9 mouse cellular contexts compared by ENCODE assay signal in genomic region chr11:116435992-116436724, GRCm38 (mm10). TPM values are rescaled to one million over a fixed set of nuclear protein-coding genes. Genes with fewer than 3 reads are reported as not detected.
DNase-seq lines count a peak whose midpoint lies in the region; ATAC-seq and TF ChIP-seq lines count a peak whose summit lies in the region.
"Had no signal": no experiment of that assay in that cellular context is flagged by ENCODE, and none has a peak within 500 bp of the region (broad histone marks: within the 10 kb centered on the region; RNA-seq: fewer than 3 reads in every experiment).

No protein-coding gene starts in this region.

- peak overlapping the region; percentile 82; the same call in 1 of the 2 replicates for H3K4me3 ChIP-seq in lung, embryonic 15.5 days
- peak overlapping the region; percentile 93 for H3K4me3 ChIP-seq in forebrain, embryonic 12.5 days (replicated peaks)
- H3K4me3 ChIP-seq in limb, embryonic 14.5 days (replicated peaks; ENCODE audit: low read length): peak overlapping the region; percentile 75
- H3K4me3 ChIP-seq in small intestine, adult 2 months (ENCODE audit: low read depth, low read length): peak overlapping the region; percentile 90

- TF ChIP-seq CTCF in small intestine, adult 2 months (IDR thresholded peaks at IDR 0.05; ENCODE audit: extremely low read depth, insufficient read length, insufficient replicate concordance, low read depth, low read length): no peak

- peak overlapping the region; percentile 33; the same call in 1 of the 2 replicates for H3K27ac ChIP-seq in lung, embryonic 15.5 days
- peak overlapping the region; percentile 53; the same call in 1 of the 2 replicates for H3K27ac ChIP-seq in forebrain, embryonic 12.5 days
- H3K27ac ChIP-seq in limb, embryonic 14.5 days (replicated peaks; ENCODE audit: low read depth, low read length): no peak overlapping the region
- H3K27ac ChIP-seq in small intestine, adult 2 months (ENCODE audit: insufficient read depth, low read depth, low read length): peak overlapping the region; percentile 90

- H3K9me3 ChIP-seq in lung, embryonic 15.5 days: no peaks in the 10 kb centered on the region
- H3K9me3 ChIP-seq in forebrain, embryonic 12.5 days: no peaks in the 10 kb centered on the region
- no peaks in the 10 kb centered on the region for H3K9me3 ChIP-seq in limb, embryonic 14.5 days (ENCODE audit: control insufficient read depth, low read length)

- peak overlapping the region; percentile 83; the same call in 1 of the 2 replicates for H3K9ac ChIP-seq in lung, embryonic 15.5 days
- H3K9ac ChIP-seq in forebrain, embryonic 12.5 days: peak overlapping the region; percentile 46
- H3K9ac ChIP-seq in limb, embryonic 14.5 days (ENCODE audit: low read depth, low read length, severe bottlenecking): no peak overlapping the region

- intact Hi-C loops in left cerebral cortex, postnatal 14 days (cut with DNase I): loop anchor here (2.0 kb wide), 1 partner anchor 55 kb away; no protein-coding TSS in a partner anchor

- peaks cover 24% of the 10 kb centered on the region for H3K36me3 ChIP-seq in lung, embryonic 15.5 days
- H3K36me3 ChIP-seq in forebrain, embryonic 12.5 days (replicated peaks): peaks cover 36% of the 10 kb centered on the region
- H3K36me3 ChIP-seq in limb, embryonic 14.5 days (ENCODE audit: control insufficient read depth, insufficient read depth, low read length): peaks cover 35% of the 10 kb centered on the region
- H3K36me3 ChIP-seq in small intestine, adult 2 months (ENCODE audit: control insufficient read depth, insufficient read depth, low read length): peaks cover 27% of the 10 kb centered on the region

- H3K4me2 ChIP-seq in lung, embryonic 15.5 days: peak overlapping the region; percentile 74
- H3K4me2 ChIP-seq in forebrain, embryonic 12.5 days: peak overlapping the region; percentile 88
- peak overlapping the region; percentile 82 for H3K4me2 ChIP-seq in limb, embryonic 14.5 days (replicated peaks; ENCODE audit: low read depth, low read length, severe bottlenecking)

- peaks cover 56% of the 10 kb centered on the region for H3K4me1 ChIP-seq in lung, embryonic 15.5 days
- peaks cover 36% of the 10 kb centered on the region for H3K4me1 ChIP-seq in forebrain, embryonic 12.5 days
- peaks cover 18% of the 10 kb centered on the region for H3K4me1 ChIP-seq in limb, embryonic 14.5 days (ENCODE audit: control insufficient read depth, insufficient read depth, low read length)
- H3K4me1 ChIP-seq in small intestine, adult 2 months (ENCODE audit: control insufficient read depth, insufficient read depth, insufficient read length, low read length): peaks cover 29% of the 10 kb centered on the region

- no peak for DNase-seq in lung, adult 18-20 months
- no peak for DNase-seq in limb, embryonic 14.5 days (ENCODE audit: low spot score)
- DNase-seq in right cerebral cortex, postnatal 14 days: no peak
- DNase-seq in MN1 (ENCODE audit: low spot score): no peak
- DNase-seq in left cerebral cortex, postnatal 14 days (ENCODE audit: low spot score in 2 of 2): no peak

- TF ChIP-seq POLR2A in limb, embryonic 14.5 days (IDR thresholded peaks at IDR 0.05; ENCODE audit: borderline replicate concordance, extremely low read depth, insufficient read depth, insufficient read length): no peak
- no peak for TF ChIP-seq POLR2A in small intestine, adult 2 months (IDR thresholded peaks at IDR 0.05; ENCODE audit: low read depth, low read length)

- ATAC-seq in lung, embryonic 15.5 days (ENCODE audit: borderline replicate concordance, extremely low read depth, low FRiP score, low TSS enrichment): no peak
- no peak for ATAC-seq in forebrain, embryonic 12.5 days (ENCODE audit: low FRiP score)
- ATAC-seq in limb, embryonic 14.5 days (ENCODE audit: low FRiP score, low read depth): no peak

- WGBS in lung, embryonic 15.5 days: 30% methylated on average over 5 of the region's 5 CpGs
- 74% methylated on average over 5 of the region's 5 CpGs for WGBS in forebrain, embryonic 12.5 days
- 71% methylated on average over 5 of the region's 5 CpGs for WGBS in limb, embryonic 14.5 days
- WGBS in small intestine, adult 2 months: 27% methylated on average over 5 of the region's 5 CpGs

- no peaks in the 10 kb centered on the region for H3K27me3 ChIP-seq in lung, embryonic 15.5 days
- peaks cover 8% of the 10 kb centered on the region; the same call in 1 of the 2 replicates for H3K27me3 ChIP-seq in forebrain, embryonic 12.5 days
- H3K27me3 ChIP-seq in limb, embryonic 14.5 days (ENCODE audit: control insufficient read depth, insufficient read depth, low read length): no peaks in the 10 kb centered on the region
- H3K27me3 ChIP-seq in small intestine, adult 2 months (ENCODE audit: control insufficient read depth, insufficient read depth, low read length): no peaks in the 10 kb centered on the region

RNA-seq across cellular contexts. Expression of gene Ubald2, which starts 2.3 kb away (rescaled TPM):
- polyA plus RNA-seq in lung, embryonic 15.5 days (2015; fragmentation: Nextera tagmentation; extraction: Ambion mirVana): 37.2 and 41.7 TPM in 2 replicates
- 50.9 and 59.6 TPM in 2 replicates for polyA plus RNA-seq in forebrain, embryonic 12.5 days (2016; fragmentation: Nextera tagmentation; extraction: Ambion mirVana)
- 131 and 148 TPM in 2 replicates for polyA plus RNA-seq in limb, embryonic 14.5 days (2012; rRNA removed)
- polyA plus RNA-seq in limb, embryonic 14.5 days (2014; fragmentation: Nextera tagmentation; extraction: Ambion mirVana): 46.2 and 48.6 TPM in 2 replicates
- 192 and 574 TPM in 2 replicates for polyA plus RNA-seq in small intestine, adult 2 months (2012; rRNA removed)
- total RNA-seq in left cerebral cortex, postnatal 14 days (2021): 10 to 100 TPM; 30.1 to 32.0 TPM

RNA-seq across cellular contexts. Expression of gene Rnf157, which starts 23.3 kb away (rescaled TPM):
- polyA plus RNA-seq in lung, embryonic 15.5 days (2015; fragmentation: Nextera tagmentation; extraction: Ambion mirVana): 11.1 and 11.4 TPM in 2 replicates
- 23.3 and 36.8 TPM in 2 replicates for polyA plus RNA-seq in forebrain, embryonic 12.5 days (2016; fragmentation: Nextera tagmentation; extraction: Ambion mirVana)
- polyA plus RNA-seq in limb, embryonic 14.5 days (2012; rRNA removed): 20.1 and 23.2 TPM in 2 replicates
- polyA plus RNA-seq in limb, embryonic 14.5 days (2014; fragmentation: Nextera tagmentation; extraction: Ambion mirVana): 17.3 and 19.7 TPM in 2 replicates
- 1.4 and 2.3 TPM in 2 replicates for polyA plus RNA-seq in small intestine, adult 2 months (2012; rRNA removed)
- total RNA-seq in left cerebral cortex, postnatal 14 days (2021): 100 to 1,000 TPM; 228 to 235 TPM

RNA-seq across cellular contexts. Expression of gene Qrich2, which starts 29.9 kb away (rescaled TPM):
- 0.08 TPM in 1 of 2 replicates, not detected in the other for polyA plus RNA-seq in lung, embryonic 15.5 days (2015; fragmentation: Nextera tagmentation; extraction: Ambion mirVana)
- polyA plus RNA-seq in forebrain, embryonic 12.5 days (2016; fragmentation: Nextera tagmentation; extraction: Ambion mirVana): not detected in 2 replicates
- 0.09 and 0.33 TPM in 2 replicates for polyA plus RNA-seq in limb, embryonic 14.5 days (2012; rRNA removed)
- polyA plus RNA-seq in limb, embryonic 14.5 days (2014; fragmentation: Nextera tagmentation; extraction: Ambion mirVana): 0.17 and 0.36 TPM in 2 replicates
- 0.01 and 0.13 TPM in 2 replicates for polyA plus RNA-seq in small intestine, adult 2 months (2012; rRNA removed)
- total RNA-seq in left cerebral cortex, postnatal 14 days (2021): not detected
- polyA plus RNA-seq: frontal cortex, adult 2 months had no signal

RNA-seq across cellular contexts. Expression of gene Prpsap1, which starts 57.8 kb away (rescaled TPM):
- polyA plus RNA-seq in lung, embryonic 15.5 days (2015; fragmentation: Nextera tagmentation; extraction: Ambion mirVana): 180 and 187 TPM in 2 replicates
- polyA plus RNA-seq in forebrain, embryonic 12.5 days (2016; fragmentation: Nextera tagmentation; extraction: Ambion mirVana): 174 and 176 TPM in 2 replicates
- 134 and 144 TPM in 2 replicates for polyA plus RNA-seq in limb, embryonic 14.5 days (2012; rRNA removed)
- 148 and 157 TPM in 2 replicates for polyA plus RNA-seq in limb, embryonic 14.5 days (2014; fragmentation: Nextera tagmentation; extraction: Ambion mirVana)
- 209 and 451 TPM in 2 replicates for polyA plus RNA-seq in small intestine, adult 2 months (2012; rRNA removed)
- 10 to 100 TPM; 70.6 to 82.9 TPM for total RNA-seq in left cerebral cortex, postnatal 14 days (2021)
